Mouse (Mus musculus): Measurements from ENCODE around the gene Nptx1.

DNA sequence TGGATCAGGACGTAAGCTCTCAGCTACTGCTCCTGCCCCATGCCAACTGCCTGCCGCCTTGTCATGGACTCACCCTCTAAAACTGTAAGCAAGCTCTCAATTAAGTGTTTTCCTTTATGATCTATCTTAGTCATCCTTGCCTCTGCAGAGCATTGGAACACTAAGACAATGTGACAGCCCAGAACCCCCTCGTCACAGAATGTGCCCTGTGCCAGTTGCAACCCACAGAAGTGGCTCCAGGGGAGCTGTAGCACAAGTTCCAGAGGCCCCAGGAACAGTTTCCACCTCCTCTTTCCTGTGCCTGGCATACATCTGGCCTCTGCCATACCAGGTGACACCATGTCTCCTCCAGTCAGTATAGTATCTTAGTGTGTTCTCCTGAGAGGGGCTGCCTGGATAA, 24.2 kb downstream of the Nptx1 start:
- TF ChIP-seq CTCF (conservative IDR thresholded peaks at IDR 0.05; ENCODE audit: low read length) (no peak), NANOG (IDR thresholded peaks at IDR 0.05; ENCODE audit: borderline replicate concordance, low read length) (no peak)

All from E14TG2a.4 (cell line).